ENCODE assay signal across 21 mouse cellular contexts in genomic region chr16:36057933-36058475, GRCm38 (mm10). TPM values are rescaled to one million over a fixed set of nuclear protein-coding genes. Genes with fewer than 3 reads are reported as not detected.
DNase-seq lines count a peak whose midpoint lies in the region; ATAC-seq and TF ChIP-seq lines count a peak whose summit lies in the region.
"Had no signal": no experiment of that assay in that cellular context is flagged by ENCODE, and none has a peak within 500 bp of the region (broad histone marks: within the 10 kb centered on the region; RNA-seq: fewer than 3 reads in every experiment).

No protein-coding gene starts in this region.

- no peaks in the 10 kb centered on the region for H3K36me3 ChIP-seq in kidney, adult 2 months (ENCODE audit: control insufficient read depth, insufficient read depth, low read length)
- H3K36me3 ChIP-seq in midbrain, embryonic 10.5 days: peaks cover 38% of the 10 kb centered on the region
- H3K36me3 ChIP-seq in midbrain, embryonic 13.5 days: 0 out of 2 replicates have a peak, but pooled peaks cover 4% of the 10 kb centered on the region
- H3K36me3 ChIP-seq in heart, embryonic 16.5 days (ENCODE audit: control insufficient read depth, insufficient read depth): peaks cover 6% of the 10 kb centered on the region

- no peaks in the 10 kb centered on the region for H3K4me1 ChIP-seq in kidney, adult 2 months (ENCODE audit: control insufficient read depth, insufficient read depth, low read length)
- no peaks in the 10 kb centered on the region for H3K4me1 ChIP-seq in midbrain, embryonic 10.5 days
- H3K4me1 ChIP-seq in midbrain, embryonic 13.5 days (replicated peaks): no peaks in the 10 kb centered on the region
- peaks cover 47% of the 10 kb centered on the region for H3K4me1 ChIP-seq in heart, embryonic 16.5 days (ENCODE audit: control insufficient read depth, insufficient read depth, low read length)
- H3K4me1 ChIP-seq: forebrain, embryonic 12.5 days had no signal

- H3K9ac ChIP-seq in midbrain, embryonic 13.5 days (replicated peaks): no peak overlapping the region
- 0 out of 2 replicates have a peak overlapping the region, but pooled peaks have one; percentile 25 for H3K9ac ChIP-seq in heart, embryonic 16.5 days (ENCODE audit: low read length)
- H3K9ac ChIP-seq: forebrain, embryonic 12.5 days had no signal

- H3K4me3 ChIP-seq in kidney, adult 2 months (ENCODE audit: insufficient read depth, low read depth, low read length): no peak overlapping the region
- H3K4me3 ChIP-seq in midbrain, embryonic 10.5 days: no peak overlapping the region
- H3K4me3 ChIP-seq in midbrain, embryonic 13.5 days (replicated peaks): no peak overlapping the region
- H3K4me3 ChIP-seq in heart, embryonic 16.5 days (ENCODE audit: low read length): no peak overlapping the region
- H3K4me3 ChIP-seq: forebrain, embryonic 12.5 days; left cerebral cortex, adult 2 months had no signal

- H3K27me3 ChIP-seq in kidney, adult 2 months (replicated peaks; ENCODE audit: control insufficient read depth, insufficient read depth, low read length): no peaks in the 10 kb centered on the region
- H3K27me3 ChIP-seq in midbrain, embryonic 10.5 days (ENCODE audit: low read depth, poor library complexity, severe bottlenecking): no peaks in the 10 kb centered on the region
- H3K27me3 ChIP-seq in midbrain, embryonic 13.5 days: no peaks in the 10 kb centered on the region
- no peaks in the 10 kb centered on the region for H3K27me3 ChIP-seq in heart, embryonic 16.5 days (ENCODE audit: control insufficient read depth, insufficient read depth, low read length)
- H3K27me3 ChIP-seq: CH12.LX; forebrain, embryonic 12.5 days had no signal

- no peak for TF ChIP-seq POLR2A in kidney, adult 2 months (IDR thresholded peaks at IDR 0.05; ENCODE audit: low read depth, low read length)

- no peak for TF ChIP-seq CTCF in kidney, adult 2 months (conservative IDR thresholded peaks at IDR 0.05; ENCODE audit: insufficient read depth, insufficient read length, low read depth, low read length)

- H3K27ac ChIP-seq in kidney, adult 2 months (ENCODE audit: insufficient read depth, low read depth, low read length): peak overlapping the region; percentile 47; the same call in 1 of the 2 replicates
- H3K27ac ChIP-seq in midbrain, embryonic 10.5 days (replicated peaks): 0 out of 2 replicates have a peak overlapping the region, but pooled peaks have one; percentile 23
- H3K27ac ChIP-seq in midbrain, embryonic 13.5 days: no peak overlapping the region
- peak overlapping the region; percentile 48; the same call in 1 of the 2 replicates for H3K27ac ChIP-seq in heart, embryonic 16.5 days (ENCODE audit: low read length)
- H3K27ac ChIP-seq: forebrain, embryonic 12.5 days; left cerebral cortex, adult 2 months had no signal

- H3K9me3 ChIP-seq in midbrain, embryonic 10.5 days (replicated peaks): no peaks in the 10 kb centered on the region
- no peaks in the 10 kb centered on the region for H3K9me3 ChIP-seq in midbrain, embryonic 13.5 days
- H3K9me3 ChIP-seq in heart, embryonic 16.5 days (replicated peaks; ENCODE audit: control insufficient read depth, low read length): no peaks in the 10 kb centered on the region
- H3K9me3 ChIP-seq: forebrain, embryonic 12.5 days had no signal

- intact Hi-C loops in gastrocnemius, postnatal 14 days (cut with DNase I; ENCODE audit: low total_unique reads): no loop called here

- 71% methylated on average over 8 of the region's 8 CpGs for WGBS in kidney, adult 2 months
- WGBS in midbrain, embryonic 10.5 days: 92% methylated on average over 8 of the region's 8 CpGs
- WGBS in midbrain, embryonic 13.5 days: 88% methylated on average over 8 of the region's 8 CpGs
- 45% methylated on average over 8 of the region's 8 CpGs for WGBS in heart, embryonic 16.5 days

- ATAC-seq in midbrain, embryonic 13.5 days: no peak
- ATAC-seq in heart, embryonic 16.5 days (replicated peaks; ENCODE audit: extremely low read depth, insufficient read depth, low FRiP score): no peak
- ATAC-seq: hindbrain, embryonic 16.5 days; intestine, embryonic 16.5 days had no signal

- H3K4me2 ChIP-seq in midbrain, embryonic 13.5 days (replicated peaks): no peak overlapping the region
- H3K4me2 ChIP-seq in heart, embryonic 16.5 days (ENCODE audit: low read depth, low read length): no peak overlapping the region
- H3K4me2 ChIP-seq: forebrain, embryonic 12.5 days had no signal

- peak; percentile 16 for DNase-seq in gastrocnemius, postnatal 14 days
- DNase-seq in gastrocnemius, postnatal 10 days: no peak
- peak; percentile 35 for DNase-seq in kidney, adult 2 months
- no peak for DNase-seq in kidney, adult 11 months
- no peak for DNase-seq in midbrain, embryonic 10.5 days (ENCODE audit: low spot score)
- DNase-seq in thymus, postnatal 10 days (ENCODE audit: low spot score in 2 of 2): no peak
- DNase-seq: cerebellum, adult 9-10 months; left cerebral cortex, postnatal 4 days; liver; lung, adult 18-20 months; lung, postnatal 14 days; right cerebral cortex, postnatal 14 days; spleen, adult 18-20 months; thymus, adult 18-20 months had no signal

RNA-seq across cellular contexts. Expression of gene Fam162a, which starts 13.4 kb away (rescaled TPM):
- 100 to 1,000 TPM; 133 TPM for total RNA-seq in gastrocnemius, postnatal 14 days (2021)
- total RNA-seq in gastrocnemius, postnatal 10 days (2021): 100 to 1,000 TPM; 130 to 134 TPM
- polyA plus RNA-seq in kidney, adult 2 months (2012; rRNA removed): 68.9 and 94.6 TPM in 2 replicates
- polyA plus RNA-seq in midbrain, embryonic 10.5 days (2016; fragmentation: Nextera tagmentation; extraction: Ambion mirVana): 277 and 355 TPM in 2 replicates
- 158 and 170 TPM in 2 replicates for polyA plus RNA-seq in midbrain, embryonic 13.5 days (2015; fragmentation: Nextera tagmentation; extraction: Ambion mirVana)
- polyA plus RNA-seq in heart, embryonic 16.5 days (2015; fragmentation: Nextera tagmentation; extraction: Ambion mirVana): 952 and 987 TPM in 2 replicates

RNA-seq across cellular contexts. Expression of gene Ccdc58, which starts 13.5 kb away (rescaled TPM):
- total RNA-seq in gastrocnemius, postnatal 14 days (2021): 10 to 100 TPM; 30.7 to 31.3 TPM
- total RNA-seq in gastrocnemius, postnatal 10 days (2021): 10 to 100 TPM; 36.4 to 42.3 TPM
- polyA plus RNA-seq in kidney, adult 2 months (2012; rRNA removed): 14.8 and 21.3 TPM in 2 replicates
- polyA plus RNA-seq in midbrain, embryonic 10.5 days (2016; fragmentation: Nextera tagmentation; extraction: Ambion mirVana): 79.9 and 103 TPM in 2 replicates
- 44.8 and 45.6 TPM in 2 replicates for polyA plus RNA-seq in midbrain, embryonic 13.5 days (2015; fragmentation: Nextera tagmentation; extraction: Ambion mirVana)
- polyA plus RNA-seq in heart, embryonic 16.5 days (2015; fragmentation: Nextera tagmentation; extraction: Ambion mirVana): 82.2 and 98.9 TPM in 2 replicates

RNA-seq across cellular contexts. Expression of gene Wdr5b, which starts 17.0 kb away (rescaled TPM):
- total RNA-seq in gastrocnemius, postnatal 14 days (2021): 1 to 10 TPM; 2.1 to 2.3 TPM
- 1 to 10 TPM; 3.1 to 4.4 TPM for total RNA-seq in gastrocnemius, postnatal 10 days (2021)
- 1.8 and 2.1 TPM in 2 replicates for polyA plus RNA-seq in kidney, adult 2 months (2012; rRNA removed)
- 8.8 and 10.6 TPM in 2 replicates for polyA plus RNA-seq in midbrain, embryonic 10.5 days (2016; fragmentation: Nextera tagmentation; extraction: Ambion mirVana)
- polyA plus RNA-seq in midbrain, embryonic 13.5 days (2015; fragmentation: Nextera tagmentation; extraction: Ambion mirVana): 14.5 and 14.8 TPM in 2 replicates
- polyA plus RNA-seq in heart, embryonic 16.5 days (2015; fragmentation: Nextera tagmentation; extraction: Ambion mirVana): 6.5 and 6.9 TPM in 2 replicates

Comparison
In these comparisons a context has a peak if more than half of its experiments do, and no peak if none do; other contexts are left out.
1. DNase-seq: peak in gastrocnemius, postnatal 14 days (single experiment) and kidney, adult 2 months (single experiment); none in gastrocnemius, postnatal 10 days (single experiment), kidney, adult 11 months (single experiment), midbrain, embryonic 10.5 days (single experiment) and thymus, postnatal 10 days (0 of 2).